ENCODE assay signal across 12 mouse cellular contexts in genomic region chr11:115290919-115291318, GRCm38 (mm10). TPM values are rescaled to one million over a fixed set of nuclear protein-coding genes. Genes with fewer than 3 reads are reported as not detected.
DNase-seq lines count a peak whose midpoint lies in the region; ATAC-seq and TF ChIP-seq lines count a peak whose summit lies in the region.
"Had no signal": no experiment of that assay in that cellular context is flagged by ENCODE, and none has a peak within 500 bp of the region (broad histone marks: within the 10 kb centered on the region; RNA-seq: fewer than 3 reads in every experiment).

No protein-coding gene starts in this region.

- H3K9ac ChIP-seq in kidney, embryonic 16.5 days (replicated peaks; ENCODE audit: low read length): no peak overlapping the region
- H3K9ac ChIP-seq in stomach, postnatal 0 days (ENCODE audit: low read length): no peak overlapping the region
- H3K9ac ChIP-seq: neural tube, embryonic 13.5 days had no signal

- H3K9me3 ChIP-seq in kidney, embryonic 16.5 days (ENCODE audit: low read length): no peaks in the 10 kb centered on the region
- no peaks in the 10 kb centered on the region for H3K9me3 ChIP-seq in stomach, postnatal 0 days (ENCODE audit: control insufficient read depth, low read length)
- no peaks in the 10 kb centered on the region for H3K9me3 ChIP-seq in hindbrain, embryonic 10.5 days
- H3K9me3 ChIP-seq: neural tube, embryonic 13.5 days had no signal

- TF ChIP-seq CTCF in stomach, postnatal 0 days (IDR thresholded peaks at IDR 0.05; ENCODE audit: low read depth): no peak

- H3K4me3 ChIP-seq in kidney, embryonic 16.5 days (ENCODE audit: low read length): no peak overlapping the region
- no peak overlapping the region for H3K4me3 ChIP-seq in stomach, postnatal 0 days (ENCODE audit: low read depth, low read length)
- no peak overlapping the region for H3K4me3 ChIP-seq in hindbrain, embryonic 10.5 days
- H3K4me3 ChIP-seq: left cerebral cortex, adult 2 months; neural tube, embryonic 13.5 days had no signal

- TF ChIP-seq EP300 in stomach, postnatal 0 days (optimal IDR thresholded peaks at IDR 0.05): no peak

- no peaks in the 10 kb centered on the region for H3K27me3 ChIP-seq in kidney, embryonic 16.5 days (ENCODE audit: insufficient read depth, low read length)
- no peaks in the 10 kb centered on the region for H3K27me3 ChIP-seq in stomach, postnatal 0 days (ENCODE audit: control insufficient read depth, insufficient read depth, low read length)
- peaks cover 6% of the 10 kb centered on the region for H3K27me3 ChIP-seq in hindbrain, embryonic 10.5 days (ENCODE audit: insufficient read depth, poor library complexity, severe bottlenecking)
- H3K27me3 ChIP-seq: neural tube, embryonic 13.5 days had no signal

- H3K36me3 ChIP-seq in kidney, embryonic 16.5 days (ENCODE audit: insufficient read depth, low read length): no peaks in the 10 kb centered on the region
- no peaks in the 10 kb centered on the region for H3K36me3 ChIP-seq in stomach, postnatal 0 days (ENCODE audit: control insufficient read depth, insufficient read depth, low read length)
- no peaks in the 10 kb centered on the region for H3K36me3 ChIP-seq in hindbrain, embryonic 10.5 days
- H3K36me3 ChIP-seq: neural tube, embryonic 13.5 days had no signal

- peaks cover 9% of the 10 kb centered on the region; the same call in 1 of the 2 replicates for H3K4me1 ChIP-seq in kidney, embryonic 16.5 days (ENCODE audit: insufficient read depth, low read length)
- H3K4me1 ChIP-seq in stomach, postnatal 0 days (replicated peaks; ENCODE audit: control insufficient read depth, insufficient read depth): peaks cover 3% of the 10 kb centered on the region; the same call in 1 of the 2 replicates
- H3K4me1 ChIP-seq in hindbrain, embryonic 10.5 days (replicated peaks): peaks cover 21% of the 10 kb centered on the region; the same call in 1 of the 2 replicates

- no peak; the same call in 1 of the 2 replicates for ATAC-seq in kidney, embryonic 16.5 days (ENCODE audit: low FRiP score, low TSS enrichment)
- ATAC-seq in stomach, postnatal 0 days (ENCODE audit: low FRiP score, low TSS enrichment): peak; percentile 41; the same call in 1 of the 2 replicates

- intact Hi-C loops in gastrocnemius, postnatal 36 days (cut with DNase I): no loop called here

- H3K27ac ChIP-seq in kidney, embryonic 16.5 days (ENCODE audit: low read length): no peak overlapping the region
- H3K27ac ChIP-seq in stomach, postnatal 0 days (replicated peaks): peak overlapping the region; percentile 67
- H3K27ac ChIP-seq in hindbrain, embryonic 10.5 days: no peak overlapping the region
- H3K27ac ChIP-seq: left cerebral cortex, adult 2 months; neural tube, embryonic 13.5 days had no signal

- DNase-seq in kidney, adult 11 months: peak; percentile 68
- DNase-seq in gastrocnemius, postnatal 36 days: peak; percentile 65 to 75
- DNase-seq in kidney, postnatal 25 days: peak; percentile 75 to 82
- DNase-seq in stomach, postnatal 0 days (ENCODE audit: low spot score): no peak
- DNase-seq in hindbrain, embryonic 10.5 days (ENCODE audit: low spot score): no peak
- DNase-seq in cerebellum, adult 11 months: no peak
- no peak for DNase-seq in frontal cortex, postnatal 10 days (ENCODE audit: low spot score in 2 of 2)

- WGBS in kidney, embryonic 16.5 days: 49% methylated on average over 6 of the region's 6 CpGs
- WGBS in stomach, postnatal 0 days: 44% methylated on average over 6 of the region's 6 CpGs
- WGBS in hindbrain, embryonic 10.5 days: 90% methylated on average over 6 of the region's 6 CpGs

- no peak overlapping the region for H3K4me2 ChIP-seq in kidney, embryonic 16.5 days (replicated peaks; ENCODE audit: low read depth, low read length)
- H3K4me2 ChIP-seq in stomach, postnatal 0 days (replicated peaks; ENCODE audit: low read depth): no peak overlapping the region
- H3K4me2 ChIP-seq: neural tube, embryonic 13.5 days had no signal

RNA-seq across cellular contexts. Expression of gene Fads6, which starts 6.5 kb away (rescaled TPM):
- 0.40 and 0.42 TPM in 2 replicates for polyA plus RNA-seq in kidney, embryonic 16.5 days (2015; fragmentation: Nextera tagmentation; extraction: Ambion mirVana)
- 1 to 10 TPM; 2.4 to 3.5 TPM for total RNA-seq in gastrocnemius, postnatal 36 days (2021)
- polyA plus RNA-seq in stomach, postnatal 0 days (2015; fragmentation: Nextera tagmentation; extraction: Ambion mirVana): 1.3 and 1.5 TPM in 2 replicates
- 0.27 and 0.47 TPM in 2 replicates for polyA plus RNA-seq in hindbrain, embryonic 10.5 days (2016; fragmentation: Nextera tagmentation; extraction: Ambion mirVana)

RNA-seq across cellular contexts. Expression of gene Fdxr, which starts 14.1 kb away (rescaled TPM):
- polyA plus RNA-seq in kidney, embryonic 16.5 days (2015; fragmentation: Nextera tagmentation; extraction: Ambion mirVana): 20.0 and 23.6 TPM in 2 replicates
- 1 to 10 TPM; 3.6 to 4.4 TPM for total RNA-seq in gastrocnemius, postnatal 36 days (2021)
- 6.7 and 7.3 TPM in 2 replicates for polyA plus RNA-seq in stomach, postnatal 0 days (2015; fragmentation: Nextera tagmentation; extraction: Ambion mirVana)
- polyA plus RNA-seq in hindbrain, embryonic 10.5 days (2016; fragmentation: Nextera tagmentation; extraction: Ambion mirVana): 17.7 TPM in 2 replicates

RNA-seq across cellular contexts. Expression of gene Otop2, which starts 16.0 kb away (rescaled TPM):
- 0.64 TPM in 1 of 2 replicates, not detected in the other for polyA plus RNA-seq in kidney, embryonic 16.5 days (2015; fragmentation: Nextera tagmentation; extraction: Ambion mirVana)
- not detected for total RNA-seq in gastrocnemius, postnatal 36 days (2021)
- polyA plus RNA-seq in stomach, postnatal 0 days (2015; fragmentation: Nextera tagmentation; extraction: Ambion mirVana): 4.2 and 4.7 TPM in 2 replicates
- not detected in 2 replicates for polyA plus RNA-seq in hindbrain, embryonic 10.5 days (2016; fragmentation: Nextera tagmentation; extraction: Ambion mirVana)
- polyA plus RNA-seq: embryonic facial prominence, embryonic 11.5 days; neural tube, embryonic 13.5 days had no signal

RNA-seq across cellular contexts. Expression of gene Grin2c, which starts 23.9 kb away (rescaled TPM):
- not detected in 2 replicates for polyA plus RNA-seq in kidney, embryonic 16.5 days (2015; fragmentation: Nextera tagmentation; extraction: Ambion mirVana)
- total RNA-seq in gastrocnemius, postnatal 36 days (2021): not detected
- not detected in 2 replicates for polyA plus RNA-seq in stomach, postnatal 0 days (2015; fragmentation: Nextera tagmentation; extraction: Ambion mirVana)
- 0.14 and 0.18 TPM in 2 replicates for polyA plus RNA-seq in hindbrain, embryonic 10.5 days (2016; fragmentation: Nextera tagmentation; extraction: Ambion mirVana)

RNA-seq across cellular contexts. Expression of gene Ush1g, which starts 30.9 kb away (rescaled TPM):
- 0.05 TPM in 1 of 2 replicates, not detected in the other for polyA plus RNA-seq in kidney, embryonic 16.5 days (2015; fragmentation: Nextera tagmentation; extraction: Ambion mirVana)
- total RNA-seq in gastrocnemius, postnatal 36 days (2021): 1 to 10 TPM in 1 of 2 experiments, under 1 TPM in 1; 0.72 to 1.3 TPM
- polyA plus RNA-seq in stomach, postnatal 0 days (2015; fragmentation: Nextera tagmentation; extraction: Ambion mirVana): 0.34 and 0.36 TPM in 2 replicates
- 0.10 TPM in 1 of 2 replicates, not detected in the other for polyA plus RNA-seq in hindbrain, embryonic 10.5 days (2016; fragmentation: Nextera tagmentation; extraction: Ambion mirVana)
- total RNA-seq: ES-E14 had no signal
- polyA plus RNA-seq: embryonic facial prominence, embryonic 11.5 days had no signal

Comparison
In these comparisons a context has a peak if more than half of its experiments do, and no peak if none do; other contexts are left out.
1. DNase-seq: peak in kidney, adult 11 months (single experiment), gastrocnemius, postnatal 36 days (2 of 2) and kidney, postnatal 25 days (2 of 2); none in stomach, postnatal 0 days (single experiment), hindbrain, embryonic 10.5 days (single experiment), cerebellum, adult 11 months (single experiment) and frontal cortex, postnatal 10 days (0 of 2).